Mouse (Mus musculus): ENCODE measurements around the gene Ccl6.
"Not testable (repeated sequence)": the region's sequence is repeated elsewhere in the genome, so short reads cannot be mapped to it uniquely, and the experiment has no call there.

Gene Ccl6

DNA sequence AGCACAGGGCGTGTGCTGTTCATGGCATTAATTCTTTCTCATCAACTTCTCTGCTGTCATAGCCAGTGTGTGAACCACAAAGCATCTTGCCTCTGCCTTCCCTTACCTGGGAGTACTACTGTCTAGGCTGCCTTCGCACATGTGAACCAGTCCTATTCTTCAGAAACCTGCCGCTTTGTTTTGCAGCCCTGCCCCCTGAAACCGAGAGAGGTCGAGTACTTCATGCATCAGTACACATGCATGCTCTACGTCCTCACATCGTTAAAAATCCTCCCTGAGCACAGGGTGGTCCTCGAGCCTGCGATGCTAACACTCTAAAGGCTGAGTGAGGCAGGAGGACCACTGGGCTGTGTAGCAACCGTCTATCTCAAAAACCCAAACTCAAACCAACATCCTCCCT, 35.8 kb downstream of the Ccl6 start:
- no peak for DNase-seq (ENCODE audit: low spot score in 2 of 2)

DNA sequence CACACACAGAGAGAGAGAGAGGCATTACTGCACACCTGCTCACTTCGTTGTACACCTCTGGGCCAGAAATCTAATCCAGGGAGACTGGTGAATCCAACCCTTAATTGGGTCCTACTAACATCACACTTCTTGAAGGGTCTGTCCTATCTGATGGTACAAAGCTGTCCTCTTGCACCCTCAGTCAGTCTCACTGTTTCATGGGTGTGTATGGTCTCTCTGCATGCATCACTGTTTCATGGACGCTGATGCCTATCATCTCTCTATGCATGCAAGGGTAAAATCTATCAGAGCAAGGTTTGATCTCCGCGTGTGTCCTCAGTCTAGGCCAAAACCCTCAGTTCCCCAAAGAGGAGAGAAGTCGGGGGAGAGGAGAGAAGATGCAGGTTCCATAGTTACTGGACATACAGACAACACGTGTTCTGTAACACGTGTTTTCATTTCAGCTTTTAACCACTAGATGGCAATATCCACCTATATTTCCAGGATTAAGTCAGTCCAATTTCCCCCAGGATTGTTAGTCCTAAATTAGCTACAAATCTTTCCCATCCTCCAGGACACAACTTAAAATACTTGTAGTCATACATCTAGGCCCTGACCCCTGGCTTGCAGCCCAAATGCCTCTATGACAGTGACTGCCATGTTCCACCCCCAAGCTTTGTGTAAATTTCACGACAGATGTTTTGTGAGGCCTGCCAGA, 36.7 kb downstream of the Ccl6 start:
- DNase-seq (ENCODE audit: low spot score in 2 of 2): no peak

DNA sequence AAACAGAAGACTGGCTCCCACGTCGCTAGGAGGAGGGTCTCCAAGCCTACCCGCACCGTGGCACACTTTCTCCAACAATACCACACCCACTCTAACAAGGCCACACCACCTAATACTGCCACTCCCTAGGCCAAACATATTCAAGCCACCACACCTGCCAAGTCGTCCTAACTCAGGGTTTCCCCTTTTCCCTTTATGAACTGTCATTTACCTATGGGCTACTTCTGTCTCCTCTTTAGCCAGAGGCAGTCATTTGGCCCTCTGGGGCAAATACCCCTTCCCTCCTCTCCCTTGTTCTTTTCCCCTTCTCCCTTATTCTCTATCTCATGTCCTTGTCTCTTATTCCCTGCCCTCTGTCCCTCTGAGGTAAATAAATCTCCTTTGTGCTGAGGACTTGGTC, 41.2 kb downstream of the Ccl6 start:
- DNase-seq (ENCODE audit: low spot score in 2 of 2): no peak

DNA sequence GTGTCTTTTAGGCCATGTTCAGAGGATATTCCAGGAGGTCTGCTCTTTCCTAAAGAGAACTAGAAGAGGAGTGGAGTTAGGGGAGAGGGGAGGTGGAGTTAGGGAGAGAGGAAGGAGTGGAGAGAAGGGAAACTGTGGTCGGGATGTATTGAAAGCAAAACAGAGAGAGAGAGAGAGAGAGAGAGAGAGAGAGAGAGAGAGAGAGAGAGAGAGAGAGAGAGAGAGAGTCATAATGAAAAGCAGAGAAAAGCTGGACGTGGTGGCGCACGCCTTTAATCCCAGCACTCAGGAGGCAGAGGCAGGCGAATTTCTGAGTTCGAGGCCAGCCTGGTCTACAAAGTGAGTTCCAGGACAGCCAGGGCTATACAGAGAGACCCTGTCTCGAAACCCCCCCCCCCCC, 41.9 kb downstream of the Ccl6 start:
- not testable (repeated sequence) for DNase-seq (ENCODE audit: low spot score in 2 of 2)

DNA sequence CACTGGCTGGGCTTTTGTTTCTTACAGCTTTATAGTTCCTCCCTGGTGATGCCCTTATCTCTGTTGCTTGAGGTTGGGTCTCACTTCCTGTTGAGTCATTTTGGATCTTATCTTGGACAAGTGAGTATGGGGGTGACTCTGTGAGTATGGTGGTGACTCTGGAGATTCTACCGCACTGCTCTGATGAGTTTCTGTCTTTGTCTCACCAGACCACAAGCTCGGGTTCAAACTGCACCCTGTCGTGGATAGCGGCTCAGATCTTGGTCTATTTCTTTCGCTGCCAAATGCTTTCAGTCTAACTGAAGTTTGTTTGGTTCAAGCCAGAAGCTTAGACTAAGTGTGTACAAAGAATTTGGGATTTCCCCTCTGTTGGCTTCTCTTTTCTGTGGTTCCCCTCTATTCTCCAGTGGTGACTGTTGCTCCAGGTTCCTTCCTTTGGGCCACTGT, 42.7 kb downstream of the Ccl6 start:
- no peak for DNase-seq (ENCODE audit: low spot score in 2 of 2)

DNA sequence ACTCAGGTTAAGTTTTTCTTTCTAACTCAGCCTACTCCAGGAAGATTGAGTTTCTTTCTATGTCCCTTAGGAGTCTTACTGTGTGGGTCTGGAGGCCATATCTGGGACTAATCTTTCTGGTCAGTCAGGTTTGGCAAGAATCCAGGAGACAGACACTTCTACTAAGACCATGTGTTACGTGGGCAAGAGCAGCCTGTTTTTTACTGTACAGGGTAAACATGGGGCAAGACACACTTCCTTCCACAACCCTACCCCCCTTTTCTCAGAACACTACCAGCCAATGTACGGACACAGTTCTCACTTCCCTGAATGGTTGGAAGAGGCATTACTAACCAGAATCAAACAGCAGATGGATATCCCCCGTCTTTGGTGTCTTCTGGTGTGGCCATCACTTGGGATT, 48.7 kb downstream of the Ccl6 start:
- no peak for DNase-seq (ENCODE audit: low spot score in 2 of 2)

DNA sequence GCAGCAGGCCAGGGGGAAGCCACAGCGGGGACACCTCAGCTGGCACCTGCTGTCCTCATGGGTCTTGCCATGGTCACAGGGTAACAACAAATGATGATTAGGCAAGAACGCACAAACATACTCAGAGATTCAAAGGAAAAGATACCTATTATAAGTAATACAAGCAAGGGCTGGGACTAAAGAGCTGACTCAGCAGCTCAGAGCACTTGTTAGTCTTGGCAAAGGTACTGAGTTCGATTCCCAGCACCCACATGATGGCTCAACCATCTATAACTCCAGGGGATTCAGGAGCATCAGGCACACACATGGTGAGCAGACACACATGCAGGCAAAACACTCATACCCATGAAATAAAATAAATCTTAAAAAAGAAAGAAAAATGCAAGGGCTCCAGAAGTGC, 51.5 kb downstream of the Ccl6 start:
- DNase-seq (ENCODE audit: low spot score in 2 of 2): no peak

DNA sequence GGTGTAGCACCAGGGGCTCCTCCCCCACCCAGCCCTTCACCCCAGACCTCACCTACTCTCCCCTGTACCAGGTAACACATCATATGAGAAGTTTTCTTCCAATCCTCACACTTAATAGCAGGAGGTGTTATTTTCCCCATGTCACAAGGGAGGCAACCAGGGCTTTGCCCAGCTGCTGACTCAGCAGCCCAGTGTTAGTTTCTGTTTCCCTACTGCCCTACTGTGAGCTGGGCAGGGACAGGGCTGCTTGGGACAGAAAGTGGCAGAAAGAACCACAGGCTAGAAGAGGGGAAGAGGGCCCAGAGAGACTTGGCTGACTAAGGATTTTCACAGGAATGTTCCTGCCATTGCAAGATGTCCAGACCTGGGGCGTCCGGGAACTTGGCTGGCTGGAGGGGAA, 52.0 kb downstream of the Ccl6 start:
- DNase-seq (ENCODE audit: low spot score in 2 of 2): no peak

DNA sequence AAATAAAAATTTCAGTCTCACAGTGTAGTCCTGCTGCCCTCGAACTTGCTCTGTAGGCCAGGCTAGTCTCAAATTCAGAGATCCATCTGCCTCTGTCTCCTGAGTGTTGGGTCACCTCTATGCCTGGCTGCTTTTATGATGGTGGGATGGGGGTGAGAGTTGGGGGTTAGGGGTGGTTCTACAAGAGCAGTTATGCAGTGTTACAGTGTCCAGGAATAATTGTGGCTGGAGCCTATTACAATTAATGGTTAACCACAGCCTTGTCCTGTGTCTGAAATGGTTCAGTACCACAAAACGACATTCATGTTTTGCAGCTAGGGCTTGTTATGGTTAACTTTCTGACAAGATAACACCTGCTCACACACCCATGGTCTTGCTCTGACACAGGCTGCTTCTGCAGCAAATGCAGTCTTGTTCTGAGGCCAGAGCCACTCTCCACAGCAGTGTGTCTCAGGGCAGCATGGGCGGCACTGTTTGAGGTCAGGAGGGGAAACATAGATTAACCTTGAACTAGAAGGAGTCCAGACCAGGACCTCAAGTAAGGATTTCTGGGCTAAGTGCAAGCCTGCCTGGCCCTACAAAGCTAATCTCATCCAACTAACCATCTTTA, 54.1 kb downstream of the Ccl6 start:
- DNase-seq (ENCODE audit: low spot score in 2 of 2): no peak
